Mouse (Mus musculus): ENCODE data around the gene Ehbp1. TPM values are rescaled to one million over a fixed set of nuclear protein-coding genes. Genes with fewer than 3 reads are reported as not detected.

Ehbp1 gene
- total RNA-seq, 2 experiments from 2014 or later = 15.2 to 15.9 TPM

DNA sequence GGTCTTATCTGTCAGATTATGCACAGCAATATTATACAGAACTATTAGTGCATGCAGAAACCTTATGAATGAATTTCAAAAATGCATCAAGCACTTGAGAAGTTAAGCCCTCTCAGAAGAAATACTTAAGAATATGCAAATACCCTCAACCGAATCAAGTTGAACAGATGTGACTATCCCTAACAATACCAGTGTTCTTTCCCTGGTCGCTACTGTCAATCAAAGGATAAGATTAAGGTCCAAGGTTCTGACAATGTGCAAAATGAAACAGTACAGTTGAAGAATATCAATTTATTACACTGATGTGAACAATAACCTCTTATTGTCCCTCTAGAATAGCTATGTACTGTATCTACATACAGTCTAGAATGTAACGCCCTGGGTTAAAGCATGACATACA is 167.8 kb downstream of the Ehbp1 start:
- intact Hi-C loops (cut with DNase I) = no loop called here
- no peak for TF ChIP-seq CTCF (IDR thresholded peaks at IDR 0.05)
- DNase-seq = no peak
- Histone ChIP-seq H3K27ac (no peak overlapping the region), H3K4me3 (no peak overlapping the region)

DNA sequence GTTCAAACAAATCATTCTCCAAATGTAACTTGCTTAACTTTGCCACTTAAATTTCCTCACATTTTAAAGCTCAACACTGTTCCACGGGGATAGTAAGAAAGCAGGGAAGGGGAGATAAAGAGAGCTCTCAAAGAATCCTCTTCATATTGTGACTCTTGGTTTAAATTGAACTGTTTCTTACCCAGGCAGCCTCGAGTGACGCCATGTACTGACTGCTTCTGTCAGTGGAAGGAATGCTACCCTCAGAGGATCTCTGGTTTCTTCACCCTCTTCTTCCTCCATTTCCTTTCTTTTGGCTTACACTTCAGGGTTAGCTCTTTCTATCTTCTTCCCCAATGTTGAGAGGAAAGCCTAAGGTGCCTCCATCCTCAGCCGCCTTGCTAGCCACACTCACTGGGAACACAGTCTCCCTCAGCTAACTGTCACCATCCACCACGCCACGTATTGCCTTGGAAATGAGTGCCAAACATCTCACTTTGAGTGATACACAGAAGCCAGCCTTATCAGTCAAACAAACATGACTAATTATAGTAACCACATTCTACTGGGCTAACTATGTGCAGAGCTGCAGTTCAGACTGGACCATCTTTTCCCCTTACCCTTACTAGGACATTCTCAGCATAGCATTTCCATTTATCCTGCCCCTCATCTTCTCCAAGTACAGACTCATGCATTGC is 171.0 kb downstream of the Ehbp1 start:
- DNase-seq = no peak
- intact Hi-C loops (cut with DNase I) = no loop called here
- no peak overlapping the region for H3K4me3 ChIP-seq
- no peak overlapping the region for H3K27ac ChIP-seq
- TF ChIP-seq CTCF (IDR thresholded peaks at IDR 0.05) = no peak

DNA sequence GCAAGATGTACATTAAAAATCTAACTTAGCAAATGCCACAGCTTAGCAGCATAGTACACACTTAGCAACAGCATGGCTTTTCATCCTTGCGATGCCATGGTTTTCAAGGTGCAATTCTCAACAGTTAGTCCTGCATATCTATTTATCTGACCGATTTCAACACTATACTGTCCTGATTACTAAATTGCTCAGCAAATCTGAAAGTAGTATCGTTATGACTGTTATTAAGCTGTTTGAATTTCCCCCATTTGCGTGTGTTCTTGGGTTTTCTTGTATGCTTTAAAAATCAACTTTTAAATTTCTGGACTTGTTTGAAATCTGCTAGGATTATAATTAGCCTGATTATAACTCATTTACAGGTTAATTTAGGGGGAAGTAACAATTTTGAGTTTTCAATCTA is 184.2 kb downstream of the Ehbp1 start:
- no peak for DNase-seq
- no peak overlapping the region for H3K27ac ChIP-seq
- intact Hi-C loops (cut with DNase I) = loop anchor here (5.0 kb wide), 1 partner anchor 39 kb away; no protein-coding TSS in a partner anchor
- H3K4me3 ChIP-seq = no peak overlapping the region
- TF ChIP-seq CTCF (IDR thresholded peaks at IDR 0.05) = no peak

DNA sequence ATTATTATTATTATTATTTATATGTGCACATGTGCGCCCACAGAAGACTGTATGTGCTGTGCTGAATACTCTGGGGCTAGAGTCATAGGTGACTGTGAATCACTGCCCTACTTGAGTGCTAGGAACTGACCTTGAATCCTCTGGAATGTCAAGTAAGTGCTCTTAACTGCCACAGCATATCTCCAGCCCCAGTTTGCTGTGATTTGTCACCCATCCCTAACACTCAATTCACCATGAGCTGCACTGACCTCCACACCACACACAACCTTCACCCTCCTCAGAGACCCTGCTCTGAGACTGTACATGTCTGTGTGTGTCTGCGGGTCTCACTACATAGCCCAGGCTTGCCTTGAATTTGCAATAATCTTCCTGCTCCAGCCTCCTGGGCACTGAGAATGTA is 185.9 kb downstream of the Ehbp1 start:
- DNase-seq = no peak
- intact Hi-C loops (cut with DNase I) = loop anchor here (5.0 kb wide), 1 partner anchor 41 kb away; no protein-coding TSS in a partner anchor
- no peak for TF ChIP-seq CTCF (IDR thresholded peaks at IDR 0.05)
- no peak overlapping the region for H3K27ac ChIP-seq
- H3K4me3 ChIP-seq = no peak overlapping the region

DNA sequence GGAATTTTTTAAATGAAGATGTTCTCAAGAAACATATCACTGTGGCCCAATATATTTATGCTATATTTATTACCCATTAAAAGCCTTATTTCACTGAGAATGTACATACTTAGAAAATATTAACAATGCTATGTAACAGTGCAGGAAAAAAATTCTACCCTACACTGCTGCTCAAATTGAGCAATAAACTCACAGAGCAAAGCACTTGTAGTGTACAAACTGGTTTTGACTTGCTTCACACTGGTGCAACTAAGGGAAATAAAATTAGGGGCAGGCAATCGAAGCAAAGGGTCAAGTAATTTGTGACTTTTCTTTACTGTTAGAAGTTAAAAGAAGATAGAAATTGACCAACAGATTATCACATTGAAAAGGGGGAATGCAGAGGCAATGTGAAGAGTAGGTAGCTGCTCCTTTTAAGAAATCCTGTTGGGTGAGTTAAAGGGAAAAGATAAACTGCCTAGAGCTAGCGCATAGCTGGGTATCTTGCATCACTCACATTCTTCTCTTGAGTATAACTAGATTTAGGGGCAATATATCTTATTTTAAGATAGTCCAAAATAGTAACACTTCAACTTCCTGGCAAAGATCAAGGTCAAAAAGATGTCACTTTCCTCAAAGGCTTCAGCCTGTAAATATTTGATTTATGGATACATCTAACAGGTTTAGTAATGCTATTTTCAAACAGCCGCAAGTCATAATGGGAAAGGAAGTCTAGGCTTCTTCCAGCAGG is 186.6 kb downstream of the Ehbp1 start:
- DNase-seq = no peak
- intact Hi-C loops (cut with DNase I) = loop anchor here (5.0 kb wide), 1 partner anchor 42 kb away; no protein-coding TSS in a partner anchor
- Histone ChIP-seq H3K27ac (peak overlapping the region; percentile 13; the same call in 1 of the 2 replicates), H3K4me3 (no peak overlapping the region)
- no peak for TF ChIP-seq CTCF (IDR thresholded peaks at IDR 0.05)

DNA sequence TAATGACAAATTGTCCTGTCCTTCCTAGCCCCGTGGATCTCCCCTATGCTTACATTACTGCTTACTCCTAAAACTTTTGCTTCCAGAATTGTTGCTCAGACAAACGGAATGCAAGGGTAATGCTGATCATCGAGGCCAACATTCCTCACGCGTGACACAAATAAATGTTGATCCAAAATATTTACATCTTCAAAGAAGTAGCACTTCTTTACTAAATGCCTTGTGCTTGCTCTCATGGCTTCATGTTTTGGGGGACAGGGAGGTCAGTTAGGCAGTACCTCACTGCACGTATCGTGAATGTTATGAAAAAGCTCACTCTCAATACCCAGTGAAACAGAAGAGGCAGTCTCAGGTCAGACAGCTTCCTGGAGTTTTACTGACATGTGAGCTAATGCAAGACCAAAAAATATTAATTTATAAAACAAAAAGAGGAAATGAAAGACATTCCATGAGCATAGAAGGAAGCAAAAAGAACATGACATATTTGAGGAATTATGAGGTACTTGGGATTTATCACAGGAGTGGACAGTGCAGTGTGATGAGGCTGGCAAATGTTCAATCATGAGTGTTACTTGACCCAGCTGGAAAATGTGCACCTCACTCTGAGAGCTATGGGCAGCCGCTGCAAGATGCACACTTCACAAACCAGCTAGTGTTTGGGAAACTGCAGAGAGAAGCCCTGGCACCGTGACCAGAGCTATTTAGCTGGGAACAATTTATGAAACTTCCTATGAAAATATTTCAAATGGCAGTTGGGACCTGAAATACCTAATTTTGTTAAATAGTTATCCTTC is 187.4 kb downstream of the Ehbp1 start:
- intact Hi-C loops (cut with DNase I) = loop anchor here (5.0 kb wide), 1 partner anchor 43 kb away; no protein-coding TSS in a partner anchor
- H3K4me3 ChIP-seq = no peak overlapping the region; the same call in 1 of the 2 replicates
- peak overlapping the region; percentile 35; the same call in 1 of the 2 replicates for H3K27ac ChIP-seq
- peak; percentile 49 for DNase-seq
- TF ChIP-seq CTCF (IDR thresholded peaks at IDR 0.05) = no peak

DNA sequence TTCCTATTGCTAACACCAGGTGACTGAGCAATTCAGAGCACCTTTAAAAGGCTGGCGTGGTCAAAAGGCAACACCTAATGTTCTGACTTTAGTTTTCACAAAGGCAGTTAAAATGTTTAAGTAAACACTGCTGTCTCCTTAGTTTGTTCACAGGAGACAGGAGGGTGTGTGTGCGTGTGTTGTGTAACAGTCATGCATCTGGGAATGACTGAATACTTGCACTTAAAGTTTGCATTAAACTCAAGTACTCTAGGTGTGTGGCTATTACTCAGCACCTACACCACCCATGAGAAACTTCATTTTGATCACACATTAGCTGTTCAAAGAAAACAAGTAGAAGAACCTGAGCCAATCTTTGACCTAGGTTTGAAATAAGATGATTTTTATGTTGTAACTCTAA is 201.4 kb downstream of the Ehbp1 start:
- intact Hi-C loops (cut with DNase I) = no loop called here
- no peak overlapping the region for H3K4me3 ChIP-seq
- no peak for TF ChIP-seq CTCF (IDR thresholded peaks at IDR 0.05)
- DNase-seq = no peak
- no peak overlapping the region for H3K27ac ChIP-seq

DNA sequence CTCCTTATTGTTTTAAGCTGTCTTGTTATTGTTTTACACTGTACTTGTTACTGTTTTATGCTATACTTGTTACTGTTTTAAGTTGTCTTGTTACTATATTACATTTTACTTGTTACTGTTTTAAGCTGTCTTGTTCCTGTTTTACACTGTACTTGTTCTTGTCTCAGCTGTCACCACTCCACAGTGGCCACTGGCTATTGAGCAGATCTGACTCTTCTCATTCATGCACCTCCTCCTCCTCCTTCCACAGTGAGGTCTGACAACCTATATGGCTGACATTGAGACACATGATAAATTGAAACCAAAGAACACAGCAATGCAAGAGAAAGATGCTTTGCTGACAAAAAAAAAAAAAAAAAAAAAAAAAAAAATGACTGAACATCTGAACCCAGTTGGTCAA is 203.6 kb downstream of the Ehbp1 start:
- DNase-seq = no peak
- intact Hi-C loops (cut with DNase I) = no loop called here

DNA sequence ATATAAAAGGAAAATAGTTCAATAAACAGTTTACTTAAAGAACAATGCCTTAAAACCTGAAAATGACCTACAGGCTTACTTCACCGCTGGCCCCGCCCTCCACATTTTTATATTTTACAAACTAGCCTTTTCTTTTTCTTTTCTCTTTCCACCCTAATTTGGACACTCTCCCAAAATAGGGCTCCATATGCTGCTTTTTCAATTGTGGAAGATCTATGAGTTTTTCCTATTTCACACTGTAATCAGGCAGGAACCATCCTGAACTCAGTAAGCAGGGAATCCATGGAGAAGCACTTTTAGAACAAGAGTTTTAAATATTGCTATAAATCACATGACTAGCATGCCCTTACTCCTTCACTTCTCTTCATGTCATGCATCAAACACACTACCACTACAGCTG is 216.9 kb downstream of the Ehbp1 start:
- Histone ChIP-seq H3K4me3 (no peak overlapping the region), H3K27ac (no peak overlapping the region)
- DNase-seq = no peak
- intact Hi-C loops (cut with DNase I) = no loop called here
- no peak for TF ChIP-seq CTCF (IDR thresholded peaks at IDR 0.05)

More for the DNA sequence above, 203.6 kb downstream of the Ehbp1 start:
- H3K4me3 ChIP-seq = no peak overlapping the region
- no peak overlapping the region for H3K27ac ChIP-seq
- no peak for TF ChIP-seq CTCF (IDR thresholded peaks at IDR 0.05)

DNA sequence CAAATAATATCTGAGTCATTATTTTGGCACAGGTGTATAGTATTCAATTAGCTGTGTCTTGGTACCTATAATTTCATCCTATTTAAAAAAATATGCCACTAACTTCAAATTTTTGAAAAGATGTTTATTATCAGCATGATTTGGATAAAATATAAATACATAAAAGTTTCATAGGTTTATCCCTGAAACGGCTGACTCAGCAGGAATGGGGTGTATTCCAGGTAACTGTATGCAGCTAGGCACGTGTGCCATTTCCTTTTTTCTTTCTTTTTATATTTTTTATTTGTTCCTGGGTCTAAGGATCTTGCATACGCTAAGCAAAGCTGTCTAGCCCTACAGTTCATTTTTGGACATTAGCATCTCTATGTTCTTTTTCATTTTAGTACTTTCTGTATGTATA is 223.2 kb downstream of the Ehbp1 start:
- H3K4me3 ChIP-seq = no peak overlapping the region
- H3K27ac ChIP-seq = no peak overlapping the region
- TF ChIP-seq CTCF (IDR thresholded peaks at IDR 0.05) = no peak
- intact Hi-C loops (cut with DNase I) = no loop called here
- no peak for DNase-seq

DNA sequence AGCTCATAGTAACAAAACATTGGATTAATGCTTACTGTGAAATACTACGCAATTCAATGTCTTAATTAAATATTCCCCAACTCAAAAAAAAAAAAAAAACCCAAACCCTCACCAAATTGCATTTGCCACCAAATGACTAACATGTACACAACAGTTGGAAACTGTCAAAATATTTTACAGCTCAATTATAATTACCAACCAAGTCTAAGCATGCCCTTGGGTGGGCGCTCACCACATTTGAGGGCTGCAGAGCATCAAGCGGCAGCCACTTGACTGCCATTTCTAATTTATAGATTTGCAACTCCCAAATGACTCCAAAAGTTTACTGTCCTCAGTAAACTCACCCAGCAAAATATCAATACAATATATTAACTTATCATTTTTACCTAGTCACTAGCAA is 229.9 kb downstream of the Ehbp1 start:
- no peak for DNase-seq
- no peak for TF ChIP-seq CTCF (IDR thresholded peaks at IDR 0.05)
- Histone ChIP-seq H3K27ac (no peak overlapping the region), H3K4me3 (no peak overlapping the region)
- intact Hi-C loops (cut with DNase I) = no loop called here

DNA sequence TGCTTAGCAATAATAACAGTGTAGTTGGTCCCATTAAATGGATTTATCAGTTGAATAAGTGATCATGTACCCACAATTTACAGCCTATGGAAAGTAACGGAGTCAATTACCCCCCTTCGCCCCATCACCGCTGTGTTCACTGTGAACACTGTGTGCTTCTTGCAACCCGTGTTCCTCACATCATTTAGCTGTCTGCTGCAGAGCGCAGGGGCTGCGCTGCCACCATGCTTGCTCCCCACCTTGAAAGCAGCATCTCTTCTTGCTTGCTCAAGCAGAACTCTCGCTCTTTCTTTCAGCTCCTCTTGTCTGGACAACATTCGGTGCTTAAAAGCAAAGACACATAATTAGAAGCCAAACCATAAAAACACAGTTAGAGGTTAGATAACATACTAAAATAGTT is 252.7 kb downstream of the Ehbp1 start:
- TF ChIP-seq CTCF (IDR thresholded peaks at IDR 0.05) = no peak
- intact Hi-C loops (cut with DNase I) = no loop called here
- H3K4me3 ChIP-seq = no peak overlapping the region
- no peak overlapping the region for H3K27ac ChIP-seq
- no peak for DNase-seq

DNA sequence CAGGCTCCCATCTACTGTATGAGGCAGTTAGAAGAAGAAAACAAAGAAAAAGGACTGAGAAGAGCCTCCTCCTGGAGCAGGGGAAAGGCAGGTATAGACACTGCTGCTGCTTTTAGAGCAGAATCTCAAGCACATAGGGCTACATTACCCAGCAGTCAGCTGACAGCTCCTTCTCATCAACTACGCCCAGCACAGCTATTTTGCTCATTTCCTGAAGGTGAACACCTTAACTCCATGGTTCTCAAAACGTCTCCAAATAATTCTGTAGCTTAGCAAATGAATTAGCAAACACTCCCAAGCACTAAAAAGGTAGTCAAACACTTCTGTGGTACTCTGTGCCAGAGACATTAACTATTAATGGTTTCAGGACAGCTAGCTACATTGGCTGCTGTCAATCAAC is 278.7 kb downstream of the Ehbp1 start:
- H3K27ac ChIP-seq = no peak overlapping the region
- intact Hi-C loops (cut with DNase I) = no loop called here
- no peak overlapping the region for H3K4me3 ChIP-seq
- DNase-seq = no peak
- no peak for TF ChIP-seq CTCF (IDR thresholded peaks at IDR 0.05)
